Mouse (Mus musculus): ENCODE data around the gene Olfr1261.

Gene Olfr1261

GRCm38 (mm10) chr2:89990921-89991320 is at the start of gene Olfr1261:
Olfr1261 (plus strand) TSS chr2:89991221.
- DNase-seq (ENCODE audit: low read depth, low spot score) = no peak

GRCm38 (mm10) chr2:89948564-89948963 is 42.5 kb upstream of the Olfr1261 start, which contains the start of gene Olfr1259:
Olfr1259 (minus strand) TSS chr2:89948664.
- no peak for DNase-seq (ENCODE audit: low read depth, low spot score)

GRCm38 (mm10) chr2:89974184-89974583 is 16.8 kb upstream of the Olfr1261 start, which contains the start of gene Olfr1260:
Olfr1260 (plus strand) TSS chr2:89974340.
- DNase-seq (ENCODE audit: low read depth, low spot score) = peak; percentile 24

- no peak for DNase-seq (ENCODE audit: low read depth, low spot score)
These were observed 13.3 kb upstream of the Olfr1261 start for GRCm38 (mm10) chr2:89977709-89978108.

- no peak for DNase-seq (ENCODE audit: low read depth, low spot score)
These were observed 8.8 kb downstream of the Olfr1261 start, which contains the start of gene Olfr1262 for GRCm38 (mm10) chr2:89999845-90000244. Olfr1262 (plus strand) TSS chr2:90000145.

GRCm38 (mm10) chr2:90011831-90012230 is 20.8 kb downstream of the Olfr1261 start, which contains the start of gene Olfr1263:
Olfr1263 (plus strand) TSS chr2:90012131.
- DNase-seq (ENCODE audit: low read depth, low spot score) = no peak

- DNase-seq (ENCODE audit: low read depth, low spot score) = no peak
These were observed 34.5 kb downstream of the Olfr1261 start, which contains the start of gene Olfr1264 for GRCm38 (mm10) chr2:90025477-90025876. Olfr1264 (minus strand) TSS chr2:90025577.

- DNase-seq (ENCODE audit: low read depth, low spot score) = no peak
These were observed 44.0 kb downstream of the Olfr1261 start, which contains the start of gene Olfr1265 for GRCm38 (mm10) chr2:90035037-90035436. Olfr1265 (plus strand) TSS chr2:90035337.
